ENCODE assay signal across 12 mouse cellular contexts in genomic region chr5:91862843-91863242, GRCm38 (mm10).
"Had no signal": no experiment of that assay in that cellular context is flagged by ENCODE, and none has a peak within 500 bp of the region (broad histone marks: within the 10 kb centered on the region; RNA-seq: fewer than 3 reads in every experiment).

No protein-coding gene starts in this region.

- H3K9me3 ChIP-seq: limb, embryonic 15.5 days; liver, embryonic 13.5 days; midbrain, embryonic 13.5 days; neural tube, embryonic 12.5 days had no signal

- DNase-seq: kidney, adult 18-20 months; kidney, postnatal 10 days; kidney, postnatal 4 days; liver, embryonic 13.5 days; lung, adult 18-20 months; lung, postnatal 10 days had no signal

- H3K27ac ChIP-seq: left cerebral cortex, adult 2 months; limb, embryonic 15.5 days; liver, embryonic 13.5 days; macrophage; midbrain, embryonic 13.5 days; neural tube, embryonic 12.5 days; stomach, postnatal 0 days had no signal

- H3K4me1 ChIP-seq: limb, embryonic 15.5 days; midbrain, embryonic 13.5 days; neural tube, embryonic 12.5 days had no signal

- H3K9ac ChIP-seq: limb, embryonic 15.5 days; liver, embryonic 13.5 days; midbrain, embryonic 13.5 days; neural tube, embryonic 12.5 days had no signal

- H3K36me3 ChIP-seq: limb, embryonic 15.5 days; liver, embryonic 13.5 days; midbrain, embryonic 13.5 days; neural tube, embryonic 12.5 days had no signal

- ATAC-seq: midbrain, embryonic 13.5 days had no signal

- H3K4me2 ChIP-seq: limb, embryonic 15.5 days; liver, embryonic 13.5 days; midbrain, embryonic 13.5 days; neural tube, embryonic 12.5 days had no signal

- H3K4me3 ChIP-seq: left cerebral cortex, adult 2 months; limb, embryonic 15.5 days; liver, embryonic 13.5 days; midbrain, embryonic 13.5 days; neural tube, embryonic 12.5 days had no signal

- H3K27me3 ChIP-seq: limb, embryonic 15.5 days; liver, embryonic 13.5 days; midbrain, embryonic 13.5 days; neural tube, embryonic 12.5 days had no signal
